Mouse (Mus musculus) T-cell, adult 2 months (primary cell): ENCODE data around the gene Fxr1.
"Not testable (repeated sequence)": the region's sequence is repeated elsewhere in the genome, so short reads cannot be mapped to it uniquely, and the experiment has no call there.

Experiments
- DNase-seq: peaks from one replicate; pipeline ENCODE4 v3.0.0; 2022; ENCODE audit warnings: low spot score

Gene Fxr1

GRCm38 (mm10) chr3:34019540-34020381, at the start of gene Fxr1:
Gene Fxr1 (plus strand): TSS chr3:34019943.
- peak; percentile 73 for DNase-seq

GRCm38 (mm10) chr3:33979395-33979794, 40.3 kb upstream of the Fxr1 start:
- no peak for DNase-seq

DNA sequence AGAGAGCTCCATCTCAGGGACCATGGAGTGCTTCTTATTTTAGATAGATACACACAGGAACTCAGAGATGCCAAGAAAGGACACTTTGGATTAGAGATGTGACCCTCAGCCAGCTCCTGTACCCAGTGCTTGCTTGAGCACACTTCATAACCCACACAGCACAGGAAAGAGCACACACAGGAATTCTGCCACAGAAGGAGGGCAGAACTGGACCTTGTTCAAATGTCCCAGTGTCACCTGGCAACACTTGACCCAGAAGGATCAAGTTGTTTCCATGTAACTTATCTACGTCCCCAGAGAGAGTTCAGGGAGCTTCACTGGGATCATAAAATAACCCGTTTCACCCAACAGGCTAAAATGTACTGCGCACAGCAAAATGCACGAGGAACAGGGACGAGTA, 37.0 kb upstream of the Fxr1 start:
- no peak for DNase-seq

GRCm38 (mm10) chr3:33989302-33989701, 30.4 kb upstream of the Fxr1 start:
- DNase-seq = no peak

DNA sequence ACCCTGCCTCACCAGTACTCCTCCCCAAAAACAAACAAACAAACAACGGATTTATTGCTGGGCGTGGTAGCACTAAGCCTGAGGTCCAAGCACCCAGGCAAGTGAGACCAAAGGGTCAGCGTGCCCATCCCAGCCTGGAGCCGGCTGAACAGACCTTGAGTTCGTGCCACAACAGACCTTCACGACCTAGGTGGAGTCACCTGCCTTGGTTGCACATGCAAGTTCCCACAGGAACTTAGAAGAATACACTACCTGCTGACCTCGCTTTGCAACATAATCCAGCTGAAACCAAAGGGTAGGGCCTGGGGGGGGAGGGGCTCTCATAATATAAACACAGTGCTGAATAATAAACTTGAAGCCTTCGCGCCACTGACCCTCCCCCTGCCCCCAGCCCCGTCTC, 29.3 kb upstream of the Fxr1 start:
- DNase-seq = no peak

DNA sequence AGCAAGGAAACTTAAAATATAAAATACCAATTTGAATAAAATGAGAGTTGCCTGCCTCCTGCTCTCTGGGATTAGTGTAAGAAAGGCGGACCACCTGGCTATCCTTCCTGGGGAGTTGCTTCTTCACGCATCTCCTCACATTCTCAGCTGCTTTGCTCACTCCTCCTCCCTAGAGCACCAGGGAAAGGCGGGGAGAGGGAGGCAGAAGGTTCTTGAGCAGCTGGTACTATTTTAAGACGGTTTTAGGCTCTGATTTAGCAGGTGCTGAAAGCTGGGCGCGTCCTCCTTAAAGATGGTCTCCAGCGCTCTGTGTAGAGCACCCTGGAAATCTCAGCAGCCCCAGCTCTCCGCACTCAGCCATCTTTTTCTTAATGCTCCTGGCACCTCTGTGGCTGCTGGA, 28.8 kb upstream of the Fxr1 start:
- DNase-seq = no peak

GRCm38 (mm10) chr3:33993421-33994126, 26.2 kb upstream of the Fxr1 start:
- DNase-seq = no peak

GRCm38 (mm10) chr3:33994127-33994488, 25.6 kb upstream of the Fxr1 start:
- DNase-seq = no peak

- not testable (repeated sequence) for DNase-seq
These were observed 18.1 kb upstream of the Fxr1 start for GRCm38 (mm10) chr3:34001691-34002090.

DNA sequence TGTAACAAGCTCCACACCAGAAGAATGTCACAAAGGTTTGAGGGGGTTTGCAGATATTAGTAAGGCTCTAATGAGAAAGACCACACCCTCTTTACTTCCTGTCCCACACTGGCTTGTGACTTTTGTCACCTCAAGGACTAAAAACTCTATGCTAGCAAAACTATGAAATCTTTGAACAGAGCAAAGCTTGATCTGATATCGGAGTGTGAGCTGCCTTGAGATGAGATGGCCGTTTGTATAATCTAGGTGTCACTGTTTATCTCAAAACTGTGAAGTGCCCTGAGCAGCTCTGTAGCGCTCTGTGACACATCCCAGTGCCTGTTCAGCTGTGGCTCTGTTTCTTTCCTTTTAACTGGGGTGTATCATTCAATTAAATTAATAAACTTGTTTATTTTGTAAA, 15.9 kb upstream of the Fxr1 start:
- DNase-seq = no peak

DNA sequence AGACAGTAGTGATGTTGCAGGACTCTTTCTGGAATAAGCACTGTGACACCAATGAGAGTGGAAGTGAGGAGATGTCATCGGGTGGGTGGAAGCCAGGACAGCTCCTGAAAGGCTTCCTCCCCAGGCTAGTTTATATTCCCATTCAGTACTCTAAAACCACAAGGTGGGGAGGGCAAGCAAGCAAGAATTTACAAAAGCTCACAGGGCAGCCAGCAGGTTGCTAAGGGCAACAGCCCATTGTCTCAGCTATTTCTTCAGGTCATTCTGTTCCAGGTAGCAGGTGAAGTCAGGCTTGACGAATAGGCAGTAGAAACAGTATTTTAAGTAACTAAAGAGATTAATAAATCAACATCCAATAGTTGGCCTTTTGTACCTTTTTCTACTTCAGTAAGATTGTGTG, 13.4 kb upstream of the Fxr1 start:
- DNase-seq = no peak

- no peak for DNase-seq
These were observed 12.9 kb upstream of the Fxr1 start for GRCm38 (mm10) chr3:34006824-34007223.

DNA sequence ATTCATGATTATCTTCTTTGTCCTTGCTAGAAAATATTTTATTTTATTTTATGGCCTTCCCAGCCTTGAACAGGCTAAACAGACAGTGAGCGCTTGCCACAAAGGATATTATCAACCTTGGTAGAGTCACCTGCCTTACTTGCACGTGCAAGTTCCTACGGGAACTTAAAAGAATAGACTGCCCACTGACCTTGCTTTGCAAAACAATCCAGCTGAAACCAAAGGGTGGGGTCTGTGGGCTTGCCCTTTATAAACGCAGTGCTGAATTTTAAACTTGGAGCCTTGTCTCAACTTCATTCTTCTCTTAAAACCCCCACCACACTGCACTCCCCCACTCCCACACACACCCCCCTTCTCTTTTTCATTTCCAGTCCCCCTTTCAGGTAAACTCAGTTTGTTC, 12.1 kb upstream of the Fxr1 start:
- no peak for DNase-seq

GRCm38 (mm10) chr3:34008191-34008590, 11.6 kb upstream of the Fxr1 start:
- DNase-seq = no peak

DNA sequence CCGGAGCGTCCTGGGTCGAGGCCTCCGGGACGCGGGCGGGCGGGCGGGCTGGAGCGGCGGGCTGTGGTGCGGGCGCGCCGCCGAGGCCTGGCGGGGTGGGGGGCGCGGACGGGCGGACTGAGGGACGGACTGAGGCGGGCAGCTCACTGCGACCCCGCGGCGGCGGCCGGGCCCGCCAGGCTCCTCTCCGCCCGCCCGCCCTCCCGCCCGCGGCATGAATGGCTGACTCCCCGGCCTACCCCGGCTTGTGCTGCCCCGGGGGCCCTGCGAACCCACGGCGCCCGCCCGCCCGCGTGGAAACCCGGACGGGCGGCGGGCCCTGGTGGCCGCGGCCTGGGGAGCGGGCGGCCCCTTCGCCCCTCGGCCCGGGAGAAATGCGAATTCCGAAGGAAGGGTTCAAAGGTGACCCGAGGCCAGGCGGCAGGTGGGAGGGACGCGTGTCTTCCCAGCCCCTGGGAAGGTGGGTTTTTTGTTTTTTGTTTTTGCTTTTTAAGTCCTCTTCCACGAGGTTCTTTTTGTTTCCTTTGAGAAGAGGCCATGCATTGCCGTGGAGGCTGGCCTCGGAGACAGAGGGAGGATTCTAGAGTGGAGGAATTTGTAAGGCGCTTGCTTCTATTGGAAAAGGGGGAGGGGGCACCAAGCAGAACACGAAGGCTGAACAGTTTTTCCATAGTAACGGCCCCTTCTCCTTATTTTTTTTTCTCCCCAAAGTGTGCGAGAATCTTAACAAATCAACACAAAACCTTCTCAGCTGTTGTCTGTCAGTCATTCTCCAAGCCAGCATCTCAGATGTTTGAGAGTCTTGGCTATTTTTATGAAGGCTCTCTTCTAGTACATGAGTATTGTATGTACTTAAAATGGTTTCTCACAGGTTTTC, 877 bp downstream of the Fxr1 start:
- peak; percentile 6 for DNase-seq

DNA sequence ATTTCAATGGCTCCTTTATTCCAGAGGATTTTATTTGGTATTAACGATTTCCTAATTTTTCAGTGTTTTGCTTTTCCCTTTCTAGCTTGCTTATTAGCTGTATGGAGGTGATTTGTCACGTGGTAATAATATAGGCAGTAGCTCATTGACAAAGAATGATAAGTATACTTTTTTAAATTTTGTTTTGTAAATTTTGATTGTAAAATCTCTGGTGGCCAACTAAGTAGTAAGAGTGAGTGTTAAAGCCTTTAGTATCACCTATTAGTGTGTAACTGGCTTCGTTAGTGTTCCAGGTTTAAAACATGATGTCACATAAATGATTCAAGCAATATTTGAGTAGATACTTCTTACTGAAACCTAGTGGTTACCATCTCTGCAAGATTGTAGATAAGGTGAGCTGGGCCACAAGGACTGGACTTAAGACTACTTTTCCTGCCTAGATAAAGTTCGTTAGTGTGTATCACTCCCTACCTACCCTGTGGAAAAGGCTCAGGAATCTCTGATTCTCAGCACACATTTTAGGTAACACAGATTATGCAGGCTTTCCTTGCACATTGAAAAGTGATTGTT, 1.6 kb downstream of the Fxr1 start:
- no peak for DNase-seq

DNA sequence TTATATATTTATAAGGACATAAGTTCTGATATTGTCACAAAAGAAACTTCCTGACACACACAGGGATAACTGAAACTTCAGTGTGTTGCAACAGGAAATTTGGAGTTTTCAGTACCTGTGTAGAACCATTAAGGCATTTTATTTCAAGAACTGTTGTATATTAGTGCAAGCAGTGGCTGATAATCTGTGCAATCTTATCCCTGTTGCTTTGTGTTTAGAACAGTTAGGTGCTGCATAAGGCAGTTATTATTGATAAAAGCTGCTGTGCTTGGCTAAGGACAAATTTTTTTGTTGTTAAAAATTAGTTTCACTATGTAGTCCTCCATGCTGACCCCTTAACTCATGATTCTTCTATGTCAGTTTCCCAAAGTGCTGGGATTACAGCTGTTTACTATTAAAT, 9.2 kb downstream of the Fxr1 start:
- no peak for DNase-seq

DNA sequence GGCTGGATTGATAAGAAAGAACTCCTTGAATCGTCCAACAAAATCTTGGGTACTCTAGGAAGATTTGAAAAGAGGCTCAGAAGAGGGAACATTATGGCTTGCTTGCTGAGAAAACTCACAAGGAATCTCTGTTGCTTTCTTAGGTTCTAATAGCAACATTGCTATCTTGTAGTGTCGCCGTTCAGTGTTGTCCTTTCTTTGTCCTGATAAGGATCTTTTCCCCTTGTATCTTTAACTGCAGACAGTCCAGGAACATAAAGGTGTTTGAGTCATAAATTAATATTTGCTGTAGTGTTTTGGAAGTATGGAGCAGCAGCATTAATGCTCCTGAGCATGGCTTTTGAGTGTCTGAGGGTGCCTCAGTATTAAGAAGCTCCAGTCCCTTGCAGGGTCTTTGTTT, 10.9 kb downstream of the Fxr1 start:
- DNase-seq = no peak

- no peak for DNase-seq
These were observed 14.1 kb downstream of the Fxr1 start for GRCm38 (mm10) chr3:34033720-34034364.

DNA sequence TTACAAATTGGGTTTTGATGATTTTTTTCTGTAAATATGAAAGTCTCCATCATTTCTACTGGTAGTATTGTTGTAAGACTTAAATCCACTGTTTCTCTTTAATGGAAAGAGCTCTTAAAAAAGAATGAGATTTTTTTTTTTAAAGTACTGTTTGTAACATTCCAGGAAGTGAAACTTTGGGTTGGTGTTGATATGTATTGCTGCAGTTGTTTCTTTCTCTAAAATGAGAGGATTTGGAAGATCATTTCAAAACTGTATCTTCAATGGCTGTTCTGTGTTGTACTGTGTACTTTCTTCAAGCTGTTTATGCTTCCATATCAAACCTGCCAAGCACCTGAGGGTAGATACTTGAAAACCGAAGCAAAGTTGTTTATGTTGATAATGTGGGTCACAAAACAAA, 15.1 kb downstream of the Fxr1 start:
- no peak for DNase-seq

- no peak for DNase-seq
These were observed 16.0 kb downstream of the Fxr1 start for GRCm38 (mm10) chr3:34035706-34036105.

GRCm38 (mm10) chr3:34041990-34042389, 22.2 kb downstream of the Fxr1 start:
- no peak for DNase-seq
